In the genomic region with DNA sequence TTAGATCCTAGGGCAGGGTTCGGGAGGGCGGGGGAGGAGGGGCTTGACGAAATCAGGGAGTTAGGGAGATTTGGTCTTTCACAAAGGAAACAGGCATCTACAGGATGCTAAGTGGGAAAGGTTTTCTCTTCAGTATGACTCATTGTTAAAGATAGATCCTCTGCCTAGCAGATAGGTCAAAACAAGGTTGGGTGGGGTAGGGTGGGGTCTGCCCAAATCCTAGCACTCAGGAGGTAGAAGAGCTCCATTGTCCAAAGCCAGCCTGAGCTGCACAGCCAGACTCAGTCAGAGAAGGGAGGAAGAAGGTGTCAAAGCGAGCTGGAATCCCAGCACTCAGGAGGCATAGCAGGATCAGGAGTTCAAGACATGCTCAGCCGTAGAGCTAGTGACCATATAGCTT, we compare ENCODE assay signal across 12 mouse cellular contexts. TPM values are rescaled to one million over a fixed set of nuclear protein-coding genes. Genes with fewer than 3 reads are reported as not detected.
DNase-seq lines count a peak whose midpoint lies in the region; ATAC-seq and TF ChIP-seq lines count a peak whose summit lies in the region.
"Had no signal": no experiment of that assay in that cellular context is flagged by ENCODE, and none has a peak within 500 bp of the region (broad histone marks: within the 10 kb centered on the region; RNA-seq: fewer than 3 reads in every experiment).

No protein-coding gene starts in this region.

- no peaks in the 10 kb centered on the region for H3K36me3 ChIP-seq in kidney, embryonic 15.5 days
- no peaks in the 10 kb centered on the region for H3K36me3 ChIP-seq in kidney, embryonic 14.5 days (ENCODE audit: control insufficient read depth, insufficient read depth, low read length)
- H3K36me3 ChIP-seq in E14TG2a.4 (ENCODE audit: insufficient read depth, low read length), result peaks cover 13% of the 10 kb centered on the region
- H3K36me3 ChIP-seq in limb, embryonic 15.5 days, result no peaks in the 10 kb centered on the region
- H3K36me3 ChIP-seq: hindbrain, embryonic 15.5 days; stomach, embryonic 15.5 days had no signal

- peak; percentile 81 for DNase-seq in ZHBTc4 (ENCODE audit: low read depth, low spot score)
- DNase-seq in cerebellum, postnatal 4 days (ENCODE audit: low spot score in 2 of 2), result no peak
- DNase-seq in frontal cortex, postnatal 10 days (ENCODE audit: low spot score in 2 of 2), result no peak
- DNase-seq: cerebellum, adult 11-12 months; thymus, postnatal 4 days had no signal

- peak overlapping the region; percentile 88; the same call in 1 of the 2 replicates for H3K27ac ChIP-seq in kidney, embryonic 15.5 days
- no peak overlapping the region for H3K27ac ChIP-seq in kidney, embryonic 14.5 days (ENCODE audit: low read depth, low read length)
- H3K27ac ChIP-seq in limb, embryonic 15.5 days, result peak overlapping the region; percentile 94
- H3K27ac ChIP-seq: liver, embryonic 14.5 days had no signal

- H3K27me3 ChIP-seq in kidney, embryonic 15.5 days, result no peaks in the 10 kb centered on the region
- H3K27me3 ChIP-seq in kidney, embryonic 14.5 days (ENCODE audit: control insufficient read depth, insufficient read depth, low read length), result no peaks in the 10 kb centered on the region
- peaks cover 8% of the 10 kb centered on the region; the same call in 1 of the 2 replicates for H3K27me3 ChIP-seq in E14TG2a.4 (ENCODE audit: insufficient read depth, low read length)
- no peaks in the 10 kb centered on the region for H3K27me3 ChIP-seq in limb, embryonic 15.5 days
- H3K27me3 ChIP-seq: stomach, embryonic 15.5 days had no signal

- WGBS in kidney, embryonic 15.5 days, result 66% methylated on average over 5 of the region's 5 CpGs
- WGBS in kidney, embryonic 14.5 days, result 60% methylated on average over 5 of the region's 5 CpGs
- WGBS in limb, embryonic 15.5 days, result 69% methylated on average over 5 of the region's 5 CpGs

- no peak for TF ChIP-seq CTCF in E14TG2a.4 (conservative IDR thresholded peaks at IDR 0.05; ENCODE audit: low read length)

- H3K4me1 ChIP-seq in kidney, embryonic 15.5 days, result peaks cover 81% of the 10 kb centered on the region
- peaks cover 32% of the 10 kb centered on the region for H3K4me1 ChIP-seq in kidney, embryonic 14.5 days (ENCODE audit: control insufficient read depth, insufficient read depth, low read length)
- H3K4me1 ChIP-seq in E14TG2a.4 (replicated peaks; ENCODE audit: low read depth, low read length), result peaks cover 79% of the 10 kb centered on the region
- H3K4me1 ChIP-seq in limb, embryonic 15.5 days, result peaks cover 84% of the 10 kb centered on the region

- ATAC-seq in kidney, embryonic 15.5 days (replicated peaks; ENCODE audit: low FRiP score), result no peak
- ATAC-seq in kidney, embryonic 14.5 days (ENCODE audit: low FRiP score, low TSS enrichment), result no peak
- ATAC-seq in limb, embryonic 15.5 days (ENCODE audit: insufficient number of reproducible peaks, low FRiP score, low TSS enrichment, low read depth), result no peak

- no peaks in the 10 kb centered on the region for H3K9me3 ChIP-seq in kidney, embryonic 15.5 days (replicated peaks)
- H3K9me3 ChIP-seq in kidney, embryonic 14.5 days (ENCODE audit: control insufficient read depth, low read length), result no peaks in the 10 kb centered on the region
- H3K9me3 ChIP-seq in E14TG2a.4 (ENCODE audit: low read length), result no peaks in the 10 kb centered on the region
- no peaks in the 10 kb centered on the region for H3K9me3 ChIP-seq in limb, embryonic 15.5 days
- H3K9me3 ChIP-seq: hindbrain, embryonic 15.5 days; stomach, embryonic 15.5 days had no signal

- H3K4me2 ChIP-seq in kidney, embryonic 15.5 days, result peak overlapping the region; percentile 88; the same call in 1 of the 2 replicates
- H3K4me2 ChIP-seq in kidney, embryonic 14.5 days (replicated peaks; ENCODE audit: low read depth, low read length), result no peak overlapping the region
- 0 out of 2 replicates have a peak overlapping the region, but pooled peaks have one; percentile 68 for H3K4me2 ChIP-seq in limb, embryonic 15.5 days

- no peak overlapping the region for H3K9ac ChIP-seq in kidney, embryonic 15.5 days
- no peak overlapping the region for H3K9ac ChIP-seq in kidney, embryonic 14.5 days (ENCODE audit: low read depth, low read length)
- no peak overlapping the region for H3K9ac ChIP-seq in limb, embryonic 15.5 days
- H3K9ac ChIP-seq: stomach, embryonic 15.5 days had no signal

- H3K4me3 ChIP-seq in kidney, embryonic 15.5 days (replicated peaks), result no peak overlapping the region
- no peak overlapping the region for H3K4me3 ChIP-seq in kidney, embryonic 14.5 days (ENCODE audit: low read length)
- peak overlapping the region; percentile 87 for H3K4me3 ChIP-seq in E14TG2a.4 (replicated peaks; ENCODE audit: low read length)
- H3K4me3 ChIP-seq in limb, embryonic 15.5 days, result no peak overlapping the region

RNA-seq across cellular contexts. Expression of a gene that starts 0.9 kb away (rescaled TPM):
- 47.2 and 56.0 TPM in 2 replicates for polyA plus RNA-seq in kidney, embryonic 15.5 days (2015; fragmentation: Nextera tagmentation; extraction: Ambion mirVana)
- polyA plus RNA-seq in kidney, embryonic 14.5 days (2014; fragmentation: Nextera tagmentation; extraction: Ambion mirVana), result 28.5 and 40.7 TPM in 2 replicates
- polyA plus RNA-seq in limb, embryonic 15.5 days (2015; fragmentation: Nextera tagmentation; extraction: Ambion mirVana), result 123 and 129 TPM in 2 replicates

RNA-seq across cellular contexts. Expression of a gene that starts 3.2 kb away (rescaled TPM):
- polyA plus RNA-seq in kidney, embryonic 15.5 days (2015; fragmentation: Nextera tagmentation; extraction: Ambion mirVana), result 15.3 and 17.0 TPM in 2 replicates
- polyA plus RNA-seq in kidney, embryonic 14.5 days (2014; fragmentation: Nextera tagmentation; extraction: Ambion mirVana), result 19.0 and 22.1 TPM in 2 replicates
- 13.6 and 16.4 TPM in 2 replicates for polyA plus RNA-seq in limb, embryonic 15.5 days (2015; fragmentation: Nextera tagmentation; extraction: Ambion mirVana)

RNA-seq across cellular contexts. Expression of a gene that starts 33.0 kb away (rescaled TPM):
- 36.9 and 39.0 TPM in 2 replicates for polyA plus RNA-seq in kidney, embryonic 15.5 days (2015; fragmentation: Nextera tagmentation; extraction: Ambion mirVana)
- 12.1 and 31.0 TPM in 2 replicates for polyA plus RNA-seq in kidney, embryonic 14.5 days (2014; fragmentation: Nextera tagmentation; extraction: Ambion mirVana)
- polyA plus RNA-seq in limb, embryonic 15.5 days (2015; fragmentation: Nextera tagmentation; extraction: Ambion mirVana), result 37.8 and 42.5 TPM in 2 replicates

RNA-seq across cellular contexts. Expression of a gene that starts 48.1 kb away (rescaled TPM):
- polyA plus RNA-seq in kidney, embryonic 15.5 days (2015; fragmentation: Nextera tagmentation; extraction: Ambion mirVana), result not detected in 2 replicates
- polyA plus RNA-seq in kidney, embryonic 14.5 days (2014; fragmentation: Nextera tagmentation; extraction: Ambion mirVana), result not detected in 2 replicates
- polyA plus RNA-seq in limb, embryonic 15.5 days (2015; fragmentation: Nextera tagmentation; extraction: Ambion mirVana), result 0.19 TPM in 1 of 2 replicates, not detected in the other
- polyA plus RNA-seq: liver, embryonic 14.5 days; stomach, embryonic 15.5 days had no signal
